Mouse (Mus musculus): ENCODE results near the gene Tdp1.

DNA sequence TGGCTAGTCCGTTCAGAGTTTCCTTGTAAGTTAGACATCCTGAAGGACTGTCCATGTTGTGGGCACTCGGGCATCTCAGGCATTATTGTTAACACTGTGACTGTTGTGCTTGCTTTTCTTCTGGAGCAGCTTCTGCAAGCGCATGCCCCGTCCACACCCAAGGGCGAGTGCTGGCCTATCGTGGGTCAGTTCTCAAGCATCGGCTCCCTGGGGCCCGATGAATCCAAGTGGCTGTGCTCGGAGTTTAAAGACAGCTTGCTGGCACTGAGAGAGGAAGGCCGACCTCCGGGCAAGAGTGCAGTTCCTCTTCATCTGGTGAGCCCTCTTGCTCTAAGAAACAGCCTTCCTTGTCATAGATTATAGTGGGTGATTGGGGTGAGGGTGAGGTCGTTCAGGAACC, 27.1 kb downstream of the Tdp1 start:
- no peak for TF ChIP-seq GATA1 (IDR thresholded peaks at IDR 0.05; ENCODE audit: borderline replicate concordance, low read length)
- no peak for TF ChIP-seq FLI1 (IDR thresholded peaks at IDR 0.05; ENCODE audit: low read length)
